Mouse (Mus musculus) lung, embryonic 15.5 days (tissue): ENCODE measurements around the gene Prg3. TPM values are rescaled to one million over a fixed set of nuclear protein-coding genes. Genes with fewer than 3 reads are reported as not detected.

Experiments
- ATAC-seq: fragments of 200-750 bp; cut with Nextera tagmentation; 2 replicates; pipeline ENCODE4 v1.8.0; 2017; ENCODE audit warnings: moderate number of reproducible peaks, borderline replicate concordance; ENCODE audit not compliant: low FRiP score, low TSS enrichment; ENCODE audit errors: extremely low read depth
- H3K27ac ChIP-seq: fragments of 300-500 bp; sonication (generic); 2 replicates; pipeline ENCODE4 v1.5.1; 2015; ENCODE audit warnings: moderate library complexity, mild to moderate bottlenecking, inconsistent platforms
- H3K27me3 ChIP-seq: fragments of 300-500 bp; sonication (generic); 2 replicates; pipeline ENCODE4 v1.6.1; 2015; ENCODE audit warnings: inconsistent platforms
- H3K36me3 ChIP-seq: fragments of 300-500 bp; sonication (generic); 2 replicates; pipeline ENCODE4 v1.6.1; 2015; ENCODE audit warnings: inconsistent platforms
- H3K4me1 ChIP-seq: fragments of 300-500 bp; sonication (generic); 2 replicates; pipeline ENCODE4 v1.6.1; 2015; ENCODE audit warnings: inconsistent platforms
- H3K4me2 ChIP-seq: fragments of 300-500 bp; sonication (generic); 2 replicates; pipeline ENCODE4 v1.6.1; 2015; ENCODE audit warnings: inconsistent platforms, mild to moderate bottlenecking, moderate library complexity
- H3K4me3 ChIP-seq: fragments of 300-500 bp; sonication (generic); 2 replicates; pipeline ENCODE4 v1.5.1; 2015; ENCODE audit warnings: mild to moderate bottlenecking, inconsistent platforms
- H3K9ac ChIP-seq: fragments of 300-500 bp; sonication (generic); 2 replicates; pipeline ENCODE4 v1.6.1; 2015; ENCODE audit warnings: inconsistent platforms
- H3K9me3 ChIP-seq: fragments of 300-500 bp; sonication (generic); 2 replicates; pipeline ENCODE4 v1.6.1; 2016; ENCODE audit warnings: inconsistent platforms
- WGBS: fragments of 180-500 bp; shearing (Covaris S2); methylation state at CpG from one replicate; pipeline ENCODE4 v1.1.7; 2015; 5-methylcytosine and 5-hydroxymethylcytosine counted together
- polyA plus RNA-seq: library from polyadenylated mRNA; unstranded; fragments of >200 nt; fragmentation: Nextera tagmentation; extraction: Ambion mirVana; gene quantifications from 2 replicates; pipeline ENCODE4 v1.2.1, GENCODE M21; 2015

The Prg3 gene
- polyA plus RNA-seq, 1 experiment from 2014 or later, result not detected

DNA sequence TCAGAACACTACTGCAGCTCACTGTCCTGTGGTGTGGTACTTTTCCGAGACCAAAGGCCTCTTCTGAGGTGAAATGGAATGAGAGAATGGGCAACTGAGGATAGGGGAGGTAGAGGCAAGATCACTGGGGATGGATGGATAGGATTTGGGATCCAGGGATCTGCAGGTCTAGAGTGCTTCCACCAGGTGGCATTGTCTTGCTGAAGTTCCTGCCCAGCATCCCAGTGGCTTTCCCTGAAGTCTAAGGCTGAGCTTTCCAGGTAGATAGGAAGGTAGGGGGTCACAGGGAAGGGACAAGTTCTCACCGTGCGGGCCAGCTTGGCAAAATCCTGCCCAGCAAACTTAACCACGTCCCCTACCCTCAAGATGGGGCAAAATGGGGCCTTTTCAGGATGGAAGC, 34.0 kb downstream of the Prg3 start:
- Histone ChIP-seq H3K27me3 (no peaks in the 10 kb centered on the region), H3K4me3 (no peak overlapping the region), H3K4me2 (no peak overlapping the region), H3K9ac (no peak overlapping the region), H3K4me1 (no peaks in the 10 kb centered on the region), H3K27ac (no peak overlapping the region), H3K9me3 (no peaks in the 10 kb centered on the region), H3K36me3 (no peaks in the 10 kb centered on the region)
- WGBS, result 12% methylated on average over 4 of the region's 4 CpGs
- ATAC-seq, result no peak

DNA sequence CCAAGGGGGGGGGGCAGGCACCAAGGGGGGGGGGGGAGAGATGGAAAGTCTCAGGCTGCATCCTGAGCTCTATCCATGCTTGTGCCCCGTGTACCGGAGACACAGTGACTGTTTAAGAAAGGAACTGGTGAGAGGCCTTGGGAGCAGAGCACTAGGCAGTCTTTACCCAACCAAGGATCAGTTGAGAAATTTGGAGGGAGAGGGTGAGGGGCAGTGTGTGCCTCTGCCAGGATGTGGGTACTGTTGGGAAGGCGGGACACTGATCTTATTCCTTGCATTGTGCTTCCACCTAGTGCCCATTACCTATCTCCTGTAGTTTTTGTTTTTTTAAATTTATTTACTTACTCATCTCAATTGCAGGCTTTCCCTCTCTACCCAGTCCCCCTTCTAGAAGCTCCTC, 38.2 kb downstream of the Prg3 start:
- Histone ChIP-seq H3K4me3 (no peak overlapping the region), H3K9me3 (no peaks in the 10 kb centered on the region), H3K4me1 (0 out of 2 replicates have a peak, but pooled peaks cover 4% of the 10 kb centered on the region), H3K9ac (no peak overlapping the region), H3K36me3 (no peaks in the 10 kb centered on the region), H3K27ac (no peak overlapping the region), H3K4me2 (no peak overlapping the region), H3K27me3 (no peaks in the 10 kb centered on the region)
- WGBS, result 76% methylated on average over 3 of the region's 3 CpGs
- ATAC-seq, result no peak

DNA sequence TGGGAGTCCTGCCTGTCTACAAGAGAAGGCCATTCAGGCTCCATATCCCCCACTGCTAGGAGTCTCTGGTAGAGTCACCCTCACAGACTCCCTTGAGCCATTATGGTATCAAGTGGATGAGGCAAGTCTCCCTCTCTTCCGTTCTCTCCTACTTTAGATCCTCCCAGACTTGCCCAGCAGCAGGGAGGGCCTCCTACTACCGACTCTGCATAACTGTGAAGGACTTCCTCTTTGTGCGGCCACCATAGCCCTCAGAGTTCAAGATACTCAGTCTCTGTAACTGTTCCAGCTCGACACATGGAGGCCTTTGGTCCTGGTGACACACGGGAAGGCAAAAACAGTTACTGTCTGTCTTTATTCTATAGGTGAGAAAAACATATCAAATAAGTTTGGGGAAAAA, 39.3 kb downstream of the Prg3 start:
- no peaks in the 10 kb centered on the region for H3K9me3 ChIP-seq
- H3K27me3 ChIP-seq, result no peaks in the 10 kb centered on the region
- 0 out of 2 replicates have a peak, but pooled peaks cover 4% of the 10 kb centered on the region for H3K4me1 ChIP-seq
- H3K4me2 ChIP-seq, result no peak overlapping the region
- no peak overlapping the region for H3K27ac ChIP-seq
- no peak overlapping the region for H3K9ac ChIP-seq
- no peak for ATAC-seq
- 57% methylated on average over 5 of the region's 5 CpGs for WGBS
- no peak overlapping the region for H3K4me3 ChIP-seq
- H3K36me3 ChIP-seq, result no peaks in the 10 kb centered on the region

DNA sequence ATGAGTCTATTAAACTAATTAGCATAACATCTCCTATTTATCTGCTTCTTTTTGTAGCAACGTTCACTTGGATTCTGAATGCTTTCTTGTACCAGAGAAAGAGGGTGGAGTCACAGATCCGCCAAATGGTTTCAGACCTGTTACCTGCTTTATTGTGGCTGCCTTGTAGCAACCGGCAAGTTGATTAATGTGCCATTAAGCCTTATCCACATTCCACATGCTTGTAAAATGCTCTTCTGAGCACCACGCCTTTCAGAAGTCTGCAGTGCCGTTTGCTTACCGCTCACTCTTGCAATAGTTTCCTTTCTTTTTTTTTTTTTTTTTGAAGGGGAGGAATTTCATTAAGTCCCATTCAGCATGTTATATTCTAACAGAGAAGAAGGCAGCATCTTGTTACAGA, 41.9 kb downstream of the Prg3 start:
- Histone ChIP-seq H3K27me3 (no peaks in the 10 kb centered on the region), H3K4me2 (no peak overlapping the region), H3K4me3 (no peak overlapping the region), H3K9ac (no peak overlapping the region), H3K27ac (no peak overlapping the region), H3K9me3 (no peaks in the 10 kb centered on the region), H3K4me1 (0 out of 2 replicates have a peak, but pooled peaks cover 4% of the 10 kb centered on the region), H3K36me3 (no peaks in the 10 kb centered on the region)
- 31% methylated on average over 6 of the region's 6 CpGs for WGBS
- ATAC-seq, result no peak

DNA sequence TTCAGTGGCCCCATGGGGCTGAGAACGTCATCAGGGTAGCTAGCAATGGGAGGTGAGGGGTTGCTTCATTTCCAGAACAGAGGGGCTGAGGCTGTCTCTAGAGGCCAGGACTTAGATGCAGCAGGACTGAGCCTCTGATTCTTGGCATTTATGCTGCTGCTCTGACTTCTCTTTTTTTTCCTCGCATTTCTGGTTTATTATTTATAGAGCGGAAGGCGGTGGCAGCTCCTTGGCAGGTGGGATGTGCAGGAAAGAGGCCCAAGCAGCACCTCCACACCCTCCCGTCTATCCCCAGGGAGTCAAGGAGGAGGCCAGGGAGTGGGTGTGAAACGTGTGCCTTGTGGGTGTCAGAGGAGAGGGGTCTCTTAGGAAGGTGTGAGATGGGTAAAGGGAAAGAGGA, 43.0 kb downstream of the Prg3 start:
- H3K4me3 ChIP-seq, result no peak overlapping the region
- H3K27ac ChIP-seq, result no peak overlapping the region
- WGBS, result 50% methylated on average over 6 of the region's 6 CpGs
- H3K27me3 ChIP-seq, result no peaks in the 10 kb centered on the region
- ATAC-seq, result no peak
- H3K4me2 ChIP-seq, result no peak overlapping the region
- H3K9me3 ChIP-seq, result no peaks in the 10 kb centered on the region
- 0 out of 2 replicates have a peak, but pooled peaks cover 4% of the 10 kb centered on the region for H3K4me1 ChIP-seq
- no peaks in the 10 kb centered on the region for H3K36me3 ChIP-seq
- no peak overlapping the region for H3K9ac ChIP-seq

DNA sequence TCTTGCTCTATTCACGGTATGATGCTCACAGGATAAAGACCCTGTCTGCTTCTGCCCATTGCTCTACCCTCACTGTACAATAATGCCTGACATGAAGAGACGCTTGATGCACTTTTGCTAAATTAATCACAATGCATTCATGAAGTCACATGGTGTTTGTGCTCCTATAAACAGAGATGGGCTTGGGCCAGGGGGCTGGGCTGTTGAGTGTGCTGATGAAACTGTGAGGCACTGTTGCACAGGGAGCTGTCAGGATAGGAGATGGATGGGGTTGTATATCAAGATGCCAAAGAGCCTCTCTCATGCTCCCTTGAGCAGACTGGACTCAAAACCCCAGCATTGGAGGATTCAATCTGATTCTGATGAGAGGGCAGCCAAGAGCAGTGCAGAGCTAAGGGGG, 45.1 kb downstream of the Prg3 start:
- no peaks in the 10 kb centered on the region for H3K27me3 ChIP-seq
- no peak for ATAC-seq
- H3K4me2 ChIP-seq, result no peak overlapping the region
- H3K4me3 ChIP-seq, result no peak overlapping the region
- no peak overlapping the region for H3K27ac ChIP-seq
- H3K9ac ChIP-seq, result no peak overlapping the region
- peaks cover 6% of the 10 kb centered on the region; the same call in 1 of the 2 replicates for H3K4me1 ChIP-seq
- H3K9me3 ChIP-seq, result no peaks in the 10 kb centered on the region
- WGBS, result 73% methylated on average over 2 of the region's 2 CpGs
- H3K36me3 ChIP-seq, result no peaks in the 10 kb centered on the region

DNA sequence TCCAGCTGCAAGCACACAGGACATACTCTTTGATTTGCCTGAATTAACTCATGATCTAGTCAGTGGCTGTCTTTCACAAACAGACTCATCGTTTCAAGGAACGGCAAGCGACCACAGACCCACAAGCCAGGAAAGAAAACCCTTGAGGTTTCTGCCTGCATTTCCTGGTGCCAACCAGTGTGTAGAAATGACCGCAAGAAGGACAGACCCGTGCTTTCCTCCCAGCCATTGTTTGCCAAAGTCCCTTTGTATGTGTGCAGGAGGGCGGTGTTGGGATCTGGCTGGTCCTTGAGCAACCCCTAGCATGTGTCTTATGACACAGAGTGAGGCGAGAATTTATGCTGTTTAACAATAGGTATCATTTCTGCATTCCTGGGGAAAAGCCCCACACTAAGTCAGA, 46.2 kb downstream of the Prg3 start:
- Histone ChIP-seq H3K9ac (no peak overlapping the region), H3K4me1 (peaks cover 13% of the 10 kb centered on the region; the same call in 1 of the 2 replicates), H3K27me3 (no peaks in the 10 kb centered on the region), H3K36me3 (0 out of 2 replicates have a peak, but pooled peaks cover under 1% of the 10 kb centered on the region), H3K4me3 (no peak overlapping the region), H3K9me3 (no peaks in the 10 kb centered on the region), H3K27ac (no peak overlapping the region), H3K4me2 (no peak overlapping the region)
- no peak for ATAC-seq
- 76% methylated on average over 7 of the region's 7 CpGs for whole genome bisulfite sequencing

DNA sequence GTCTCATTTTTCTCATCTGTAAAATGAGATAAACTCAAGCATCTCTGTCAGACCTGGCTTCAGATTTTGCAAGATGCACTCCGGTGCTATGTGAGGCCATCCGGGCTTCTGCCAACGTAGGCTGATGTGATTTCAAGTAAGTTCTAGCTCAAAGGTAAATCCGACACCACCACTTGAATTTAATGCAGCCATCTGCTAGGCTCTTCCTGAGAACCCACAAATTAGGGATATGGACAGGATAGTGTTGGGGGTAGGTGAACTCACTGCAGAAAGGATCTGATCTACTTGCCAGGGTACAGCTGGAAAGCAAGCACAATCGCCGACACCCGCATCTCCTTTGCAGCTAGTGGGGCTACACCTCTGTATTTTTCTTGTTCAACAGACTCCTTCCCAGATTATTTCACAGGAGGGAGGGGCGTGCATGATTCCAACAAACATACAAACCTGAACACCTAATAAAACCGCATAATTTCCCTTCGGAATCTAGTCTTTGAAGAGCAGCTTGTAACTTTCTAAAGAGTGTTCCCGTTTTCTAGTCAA, 48.6 kb downstream of the Prg3 start:
- H3K4me1 ChIP-seq, result peaks cover 9% of the 10 kb centered on the region; the same call in 1 of the 2 replicates
- peaks cover 25% of the 10 kb centered on the region for H3K36me3 ChIP-seq
- H3K27ac ChIP-seq, result peak overlapping the region; percentile 1; the same call in 1 of the 2 replicates
- peak overlapping the region; percentile 90 for H3K9ac ChIP-seq
- H3K4me3 ChIP-seq, result peak overlapping the region; percentile 87
- WGBS, result 6% methylated on average over 11 of the region's 11 CpGs
- peak; percentile 46; the same call in 1 of the 2 replicates for ATAC-seq
- no peaks in the 10 kb centered on the region for H3K27me3 ChIP-seq
- peak overlapping the region; percentile 68 for H3K4me2 ChIP-seq
- no peaks in the 10 kb centered on the region for H3K9me3 ChIP-seq

DNA sequence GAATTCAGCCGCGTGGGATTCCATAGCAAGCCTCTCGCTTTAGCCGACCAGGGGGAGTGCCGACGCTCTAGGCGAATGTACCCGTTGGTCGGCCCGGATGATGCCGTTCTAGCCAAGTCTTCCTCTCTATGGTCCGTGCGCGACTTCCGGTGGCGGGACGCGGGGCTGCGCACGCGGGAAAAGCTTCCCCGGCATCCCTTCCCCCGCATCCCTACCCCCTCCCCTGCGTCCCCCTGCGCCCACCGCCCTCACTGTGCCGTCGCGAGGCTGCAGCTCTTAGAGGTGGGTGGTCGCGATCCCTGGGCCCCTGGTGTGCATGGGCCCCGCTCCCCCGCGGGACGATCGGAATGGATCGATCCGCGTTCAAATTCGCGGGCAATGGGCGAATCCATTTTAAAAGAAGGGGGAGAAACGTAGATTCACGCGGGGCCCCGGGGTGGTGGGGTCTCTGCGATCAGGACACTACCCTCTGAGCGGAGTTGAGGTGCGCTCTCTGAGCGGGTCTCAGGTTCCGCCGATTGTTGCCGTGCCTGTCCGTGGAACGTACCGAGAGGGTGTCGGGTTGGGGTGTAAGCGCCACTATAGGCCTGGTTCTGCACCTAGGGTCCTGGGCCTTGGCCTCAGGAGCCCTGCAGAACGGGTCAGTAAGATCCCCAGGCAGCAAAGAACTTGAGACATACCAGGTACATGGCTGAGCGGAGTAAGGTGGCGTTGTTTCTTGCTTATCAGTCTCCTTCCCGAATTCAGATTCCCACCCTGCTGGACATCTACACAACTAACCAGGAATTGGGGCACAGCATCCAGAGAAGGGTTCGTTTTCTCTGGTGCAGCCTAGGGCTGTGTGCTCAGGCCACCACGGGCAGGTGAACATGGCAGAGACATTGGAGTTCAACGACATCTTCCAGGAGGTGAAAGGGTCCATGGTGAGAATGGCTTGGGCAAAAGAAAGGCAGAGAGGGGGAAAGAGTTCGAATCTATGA, 49.3 kb downstream of the Prg3 start, which contains the start of the genes Ssrp1 and P2rx3:
TSS of gene Ssrp1 (plus strand) at position 188 of the 980 bp plus-strand sequence.
TSS of gene P2rx3 (minus strand) at position 416 of the 980 bp plus-strand sequence.
- under 1% methylated on average over 66 of the region's 66 CpGs for WGBS
- H3K4me3 ChIP-seq, result peak within 1 kb of the TSS; percentile 87
- H3K9me3 ChIP-seq, result no peaks in the 10 kb centered on the region
- peak within 1 kb of the TSS; percentile 68 for H3K4me2 ChIP-seq
- no peaks in the 10 kb centered on the region for H3K27me3 ChIP-seq
- peaks cover 32% of the 10 kb centered on the region for H3K36me3 ChIP-seq
- H3K4me1 ChIP-seq, result peaks cover 9% of the 10 kb centered on the region; the same call in 1 of the 2 replicates
- peak; percentile 94 for ATAC-seq
- H3K9ac ChIP-seq, result peak within 1 kb of the TSS; percentile 90
- peak within 1 kb of the TSS; percentile 78 for H3K27ac ChIP-seq

DNA sequence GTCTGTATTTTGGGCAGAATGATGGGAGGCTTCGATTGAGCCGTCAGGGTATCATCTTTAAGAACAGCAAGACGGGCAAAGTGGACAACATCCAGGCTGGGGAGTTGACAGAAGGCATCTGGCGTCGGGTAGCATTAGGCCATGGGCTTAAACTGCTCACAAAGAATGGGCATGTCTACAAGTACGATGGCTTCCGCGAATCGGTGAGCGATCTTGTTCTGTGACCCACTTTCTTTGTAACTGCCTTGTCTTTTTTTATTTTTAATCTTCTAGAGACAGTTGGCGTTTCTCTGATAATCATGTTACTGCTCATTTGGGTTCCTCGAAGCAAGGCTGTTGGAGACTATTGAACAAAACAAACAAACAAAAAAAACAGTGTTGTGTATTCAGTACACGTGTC, 50.3 kb downstream of the Prg3 start:
- Histone ChIP-seq H3K36me3 (peaks cover 42% of the 10 kb centered on the region), H3K4me2 (peak overlapping the region; percentile 68), H3K9ac (peak overlapping the region; percentile 90), H3K27me3 (no peaks in the 10 kb centered on the region), H3K9me3 (no peaks in the 10 kb centered on the region), H3K27ac (no peak overlapping the region), H3K4me3 (peak overlapping the region; percentile 87), H3K4me1 (peaks cover 9% of the 10 kb centered on the region; the same call in 1 of the 2 replicates)
- no peak for ATAC-seq
- WGBS, result 70% methylated on average over 13 of the region's 13 CpGs
